Mouse (Mus musculus) myocyte (in vitro differentiated cells): ENCODE data around the gene Ppdpf.

Source experiments
- CEBPB ChIP-seq: IDR thresholded peaks from 2 replicates; pipeline ENCODE4 v1.6.1; 2011; ENCODE audit warnings: mild to moderate bottlenecking, moderate library complexity; ENCODE audit not compliant: poor library complexity, insufficient read depth, severe bottlenecking
- MAX ChIP-seq: IDR thresholded peaks from one replicate; pipeline ENCODE4 v1.6.1; 2011; ENCODE audit warnings: low read depth, mild to moderate bottlenecking, control low read depth
- MYOD1 ChIP-seq, 3 experiments: IDR thresholded peaks; one replicate each; pipeline ENCODE4 v1.6.1; 2011; ENCODE audit warnings: control low read depth in 2 of 3, low read depth in 2 of 3, mild to moderate bottlenecking in 2 of 3, moderate library complexity in 1 of 3; ENCODE audit not compliant: insufficient read length in 2 of 3, control insufficient read depth in 1 of 3
- MYOG ChIP-seq, 3 experiments: IDR thresholded peaks; one replicate each; pipeline ENCODE4 v1.6.1; 2011; ENCODE audit warnings: control low read depth in 2 of 3, low read depth in 2 of 3, mild to moderate bottlenecking in 2 of 3; ENCODE audit not compliant: insufficient read length in 2 of 3, control insufficient read depth in 1 of 3, insufficient read depth in 1 of 3
- POLR2A ChIP-seq: IDR thresholded peaks from one replicate; pipeline ENCODE4 v1.6.1; 2011; ENCODE audit warnings: low read depth, mild to moderate bottlenecking, control low read depth, moderate library complexity; ENCODE audit not compliant: insufficient read length
- POLR2AphosphoS2 ChIP-seq: IDR thresholded peaks from one replicate; pipeline ENCODE4 v1.6.1; 2011; ENCODE audit warnings: low read depth, control low read depth; ENCODE audit not compliant: insufficient read length
- SRF ChIP-seq: IDR thresholded peaks from one replicate; pipeline ENCODE4 v1.6.1; 2011; ENCODE audit warnings: low read depth; ENCODE audit not compliant: control insufficient read depth, insufficient read length
- TCF12 ChIP-seq: IDR thresholded peaks from one replicate; pipeline ENCODE4 v1.6.1; 2011; ENCODE audit warnings: mild to moderate bottlenecking, control low read depth; ENCODE audit not compliant: poor library complexity, insufficient read depth, severe bottlenecking
- TCF3 ChIP-seq: IDR thresholded peaks from one replicate; pipeline ENCODE4 v1.6.1; 2011; ENCODE audit warnings: low read depth, control low read depth; ENCODE audit not compliant: insufficient read length
- USF1 ChIP-seq: IDR thresholded peaks from one replicate; pipeline ENCODE4 v1.6.1; 2011; ENCODE audit warnings: low read depth, mild to moderate bottlenecking, control low read depth, moderate library complexity

- TF ChIP-seq POLR2A (no peak), TCF12 (no peak), MAX (no peak), USF1 (no peak), CEBPB (no peak), MYOD1 (IDR thresholded peaks at IDR 0.05; ENCODE audit: control insufficient read depth in 1 of 3, insufficient read length in 2 of 3, low read depth in 2 of 3) (no peak), TCF3 (no peak), SRF (no peak), POLR2AphosphoS2 (no peak), MYOG (IDR thresholded peaks at IDR 0.05; ENCODE audit: control insufficient read depth in 1 of 3, insufficient read depth in 1 of 3, insufficient read length in 2 of 3, low read depth in 2 of 3) (no peak)
Measured at GRCm38 (mm10) chr2:181166469-181166868, 20.6 kb upstream of the Ppdpf start.
